Mouse (Mus musculus): ENCODE measurements around the gene Erg28.

The Erg28 gene

DNA sequence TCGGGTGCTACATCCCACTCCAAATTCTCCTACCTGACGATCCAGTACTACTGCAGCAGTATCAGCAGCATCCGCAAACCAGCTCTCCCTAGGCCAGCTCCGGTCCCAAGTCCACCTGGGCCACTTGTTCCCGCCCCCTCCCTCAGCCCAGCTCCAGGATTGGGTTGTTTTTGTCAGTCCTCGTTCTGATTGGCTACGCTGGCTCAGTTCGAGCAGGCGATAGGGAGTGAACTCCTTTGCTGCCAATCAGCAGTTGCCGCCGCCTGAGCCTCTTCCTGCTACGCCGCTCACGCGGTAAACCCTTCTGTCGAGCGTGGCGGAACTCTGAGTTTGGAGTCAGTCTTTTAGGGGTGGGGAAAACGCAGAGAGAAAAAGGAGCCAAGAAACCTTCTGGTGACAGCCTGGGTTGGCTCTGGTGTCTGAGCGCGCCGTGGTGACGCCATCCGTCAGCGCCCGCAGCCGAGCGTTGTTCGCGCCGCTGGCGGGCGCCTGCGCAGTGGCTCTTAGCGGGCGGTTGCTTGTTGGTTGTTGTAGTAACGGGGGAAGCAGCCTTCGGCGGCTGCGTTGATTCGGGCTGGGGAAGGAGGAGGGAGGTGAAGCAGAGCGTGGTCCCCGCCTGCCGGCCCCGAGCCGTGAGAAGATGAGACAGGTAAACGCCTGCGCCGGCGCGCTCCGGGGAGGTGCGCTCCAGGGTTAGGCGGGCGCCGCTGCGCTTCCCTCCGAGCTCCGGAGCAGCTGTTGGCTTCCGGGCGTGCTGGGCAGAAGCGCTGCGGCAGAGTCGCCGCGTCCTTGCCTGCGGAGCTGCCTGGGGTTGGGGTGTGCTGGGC is at the start of gene Erg28, which contains the start of gene Ttll5:
Gene Erg28, minus strand, starts transcription at position 113 of the 827 bp plus-strand sequence.
Gene Ttll5, plus strand, starts transcription at position 222 of the 827 bp plus-strand sequence.
- DNase-seq: peak; percentile 95

DNA sequence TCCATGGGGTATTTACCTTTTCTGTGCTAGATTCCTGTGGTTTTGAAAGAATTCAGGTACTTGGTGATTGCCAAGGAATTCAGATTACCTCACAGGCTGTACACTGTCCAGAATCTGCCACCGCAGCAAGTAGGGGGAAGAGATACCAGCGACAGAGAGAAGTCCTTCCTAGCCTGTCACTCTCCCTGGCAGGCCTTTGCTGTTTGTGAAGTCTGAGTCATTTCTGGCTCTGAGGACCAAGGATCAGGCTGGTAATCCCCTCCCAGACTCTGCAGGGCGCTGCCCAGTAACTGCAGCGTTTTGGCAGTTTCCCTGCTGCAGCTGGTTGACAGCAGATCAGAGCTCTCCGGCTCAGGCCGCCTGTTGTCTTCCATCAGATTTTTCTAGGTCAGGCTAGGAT is 45.1 kb upstream of the Erg28 start:
- DNase-seq: peak; percentile 71

DNA sequence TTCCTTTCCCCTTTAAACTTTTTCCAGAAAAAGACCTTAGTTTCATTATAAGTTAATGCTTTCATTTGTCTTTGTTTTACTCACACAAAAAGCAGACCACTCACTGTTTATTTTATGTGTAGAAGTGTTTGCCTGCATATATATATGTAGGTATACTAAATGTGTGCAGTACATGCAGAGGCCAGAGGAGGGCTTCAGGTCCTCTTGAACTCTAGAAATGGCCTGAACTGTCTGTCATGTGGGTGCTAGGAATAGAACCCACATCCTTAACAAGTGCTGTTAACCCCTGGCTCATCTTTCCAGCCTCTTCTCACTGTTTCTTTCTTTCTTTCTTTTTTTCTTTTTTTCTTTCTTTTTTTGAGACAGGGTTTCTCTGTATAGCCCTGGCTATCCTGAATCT is 42.8 kb upstream of the Erg28 start:
- no peak for DNase-seq

DNA sequence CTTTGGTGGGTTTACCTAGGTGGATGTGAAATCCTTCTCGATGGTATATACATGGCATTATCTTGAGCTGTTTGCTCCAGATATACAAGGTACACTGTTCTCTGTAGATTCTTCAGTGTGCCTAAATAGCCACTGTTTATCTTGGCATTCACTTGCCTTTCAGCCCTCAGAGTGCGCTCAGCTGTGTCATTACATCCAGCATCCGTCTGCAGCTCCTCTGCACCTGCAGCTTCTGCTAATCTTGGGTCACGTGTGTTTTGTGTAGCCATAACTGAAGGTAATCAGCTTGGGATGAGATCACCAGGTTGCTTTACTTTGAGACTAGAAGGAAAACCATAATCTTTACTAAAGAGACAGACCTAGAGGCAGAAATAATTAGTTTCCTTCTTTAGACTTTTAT is 42.3 kb upstream of the Erg28 start:
- no peak for DNase-seq

DNA sequence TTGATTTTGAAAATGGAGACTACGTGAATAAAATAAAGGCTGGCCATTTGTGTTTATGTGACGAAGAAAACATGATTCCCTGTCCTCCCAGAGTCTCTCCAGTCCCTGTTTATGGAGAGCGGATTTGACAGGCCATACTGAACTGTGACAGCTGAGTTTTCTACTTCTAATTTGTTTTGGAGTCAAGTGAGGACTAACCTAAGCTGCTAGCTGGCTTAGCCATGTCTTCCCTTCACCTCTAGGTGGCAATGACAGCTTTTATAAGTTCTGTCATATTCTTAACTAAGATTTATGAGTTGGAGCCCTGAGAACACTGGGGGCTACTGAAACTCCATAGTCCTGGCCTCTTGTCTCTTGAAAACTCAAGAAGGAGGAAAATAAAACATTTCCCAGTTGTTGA is 41.2 kb upstream of the Erg28 start:
- no peak for DNase-seq

DNA sequence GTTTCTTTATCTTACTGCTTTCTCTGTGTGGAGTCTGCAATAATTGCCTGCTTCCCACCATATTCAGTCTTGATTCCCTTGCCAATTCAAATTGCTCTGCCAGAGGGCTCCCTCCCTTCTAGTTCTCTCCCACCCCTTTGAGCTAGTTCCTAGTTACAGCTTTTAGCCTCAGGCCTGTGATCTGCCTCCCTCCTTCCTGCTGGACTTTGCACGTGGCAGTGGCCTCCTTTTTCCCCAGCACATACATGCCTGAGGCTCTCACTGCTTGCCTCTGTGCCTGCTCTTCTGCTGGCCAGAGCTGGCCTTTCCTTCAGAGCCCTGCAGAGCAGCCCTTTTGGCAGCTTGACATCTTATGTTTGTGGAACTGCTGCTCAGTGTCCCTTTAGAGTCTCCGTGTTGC is 38.2 kb upstream of the Erg28 start:
- peak; percentile 24 for DNase-seq

DNA sequence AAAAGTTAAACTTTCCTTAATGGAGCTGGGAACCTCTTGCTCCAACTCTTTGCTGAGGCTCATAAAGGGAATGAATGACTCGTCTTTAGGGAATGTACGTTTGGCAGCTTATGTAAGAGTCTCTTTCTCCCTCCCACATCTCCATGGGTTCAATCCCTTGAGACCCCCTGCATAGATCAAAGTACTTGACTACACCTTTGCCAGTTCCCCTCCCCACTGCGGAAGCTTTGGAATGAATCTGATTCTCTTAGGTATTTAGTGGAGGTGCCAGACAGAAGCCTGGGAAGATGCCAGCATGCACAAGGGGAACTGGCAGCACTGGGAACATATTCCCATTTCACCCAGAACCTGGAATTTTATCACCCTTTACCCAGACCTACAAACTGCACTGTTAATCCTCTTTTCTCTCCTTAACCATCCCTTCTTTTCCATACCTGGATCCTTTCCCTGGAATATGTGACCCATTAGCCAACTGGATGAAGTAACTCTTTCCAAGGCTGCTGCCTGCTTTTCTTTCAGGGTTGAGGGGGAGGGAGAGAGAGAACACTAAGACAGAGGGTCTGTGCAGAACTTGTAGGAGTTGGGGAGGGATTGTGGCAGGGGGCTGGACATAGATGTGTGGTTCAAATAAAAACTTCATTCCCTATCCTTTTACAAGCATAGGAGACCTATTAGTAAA is 35.3 kb upstream of the Erg28 start:
- DNase-seq: peak; percentile 22

DNA sequence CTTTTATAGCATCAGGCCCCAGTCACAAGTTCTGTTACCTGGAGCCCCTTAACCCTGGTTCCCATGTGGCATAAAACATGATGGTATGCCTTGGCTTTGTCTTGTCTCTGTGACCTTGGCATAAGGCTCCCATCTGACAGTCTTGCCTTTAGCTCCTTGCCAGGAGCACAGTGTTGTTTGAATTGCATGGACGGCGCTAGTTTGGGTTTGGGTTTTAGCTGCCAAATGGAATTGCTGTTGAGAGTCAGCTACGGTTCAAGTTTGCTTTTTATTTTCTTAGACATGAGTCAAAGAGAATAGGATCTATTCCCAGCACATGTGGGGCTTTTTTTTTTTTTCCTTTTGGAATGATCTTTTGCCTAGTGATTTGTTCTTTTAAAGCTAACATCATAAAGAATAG is 34.8 kb upstream of the Erg28 start:
- DNase-seq: no peak

DNA sequence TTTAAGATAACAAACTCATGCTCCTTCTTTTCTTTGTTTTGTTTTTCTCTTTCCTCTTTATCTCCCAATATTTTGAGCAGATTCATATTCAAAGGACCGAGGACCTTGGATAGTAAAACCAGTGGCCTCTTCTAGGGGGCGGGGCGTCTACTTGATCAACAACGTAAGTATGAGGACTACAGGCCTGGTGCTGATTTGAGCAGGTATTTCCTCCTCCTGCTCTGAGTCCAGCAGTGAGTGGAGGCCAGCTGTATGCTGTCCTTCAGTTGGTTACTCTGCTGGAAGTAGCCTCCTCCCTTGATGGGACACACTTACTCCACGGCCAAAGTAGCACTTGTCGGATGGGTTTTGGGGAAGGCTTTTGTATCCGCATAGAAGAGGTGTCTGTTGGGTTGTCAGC is 33.0 kb upstream of the Erg28 start:
- DNase-seq: no peak

DNA sequence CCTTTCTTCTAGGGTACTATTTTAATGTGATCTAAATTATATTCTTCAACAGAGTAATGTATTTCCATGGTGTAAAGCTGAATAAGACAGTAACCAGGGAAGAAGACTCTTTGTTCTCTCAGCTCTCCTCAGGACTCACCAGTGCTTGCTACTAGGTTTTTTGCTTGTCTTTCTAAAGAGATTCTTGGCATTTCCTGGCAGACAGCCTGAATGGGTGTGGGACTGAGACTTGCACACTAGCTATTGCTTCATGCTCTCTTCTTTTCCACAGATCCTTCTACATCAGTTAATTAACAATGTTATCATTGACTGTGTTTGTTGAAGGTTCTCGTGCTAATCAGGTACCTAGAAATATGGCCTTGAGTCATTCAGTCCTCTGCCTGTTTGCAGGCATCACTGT is 29.9 kb upstream of the Erg28 start:
- no peak for DNase-seq

DNA sequence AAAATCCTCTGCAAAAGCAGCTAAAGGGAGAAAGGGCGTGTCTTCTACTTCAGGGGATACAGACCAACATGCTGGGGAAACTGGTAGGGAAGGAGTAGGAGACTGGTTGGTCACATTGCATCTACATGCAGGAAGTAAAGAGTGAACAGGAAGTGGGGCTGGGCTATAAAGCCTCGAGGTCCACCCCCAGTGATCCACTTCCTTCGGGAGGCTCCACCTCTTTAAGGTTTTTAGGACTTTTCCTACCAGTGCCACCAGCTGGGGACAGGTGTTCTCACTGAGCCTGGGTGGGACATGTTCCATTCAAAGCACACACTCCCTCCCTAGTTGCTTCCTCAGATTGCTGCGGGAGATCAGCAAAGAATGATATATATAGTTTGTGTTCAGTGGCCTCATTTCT is 29.5 kb upstream of the Erg28 start:
- no peak for DNase-seq

DNA sequence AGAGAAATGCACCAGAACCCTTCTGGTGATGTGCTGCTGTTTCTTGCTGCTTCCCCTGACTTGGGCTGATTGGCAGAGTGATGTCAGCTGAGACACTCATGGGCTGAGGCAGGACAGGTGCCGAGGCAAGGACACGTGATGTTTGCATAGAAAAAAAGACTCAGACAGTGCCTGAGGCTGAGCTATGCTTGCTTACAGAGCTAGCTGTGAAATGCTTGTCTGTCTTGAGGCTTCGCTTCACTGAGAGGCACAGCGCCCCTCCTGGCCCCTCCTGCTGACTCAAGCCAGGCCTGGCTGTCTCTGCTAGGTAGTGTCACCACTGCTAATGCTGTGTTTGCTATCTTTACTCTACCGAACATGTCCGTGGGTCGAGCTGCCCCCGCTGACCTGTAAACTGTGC is 26.3 kb upstream of the Erg28 start:
- no peak for DNase-seq

DNA sequence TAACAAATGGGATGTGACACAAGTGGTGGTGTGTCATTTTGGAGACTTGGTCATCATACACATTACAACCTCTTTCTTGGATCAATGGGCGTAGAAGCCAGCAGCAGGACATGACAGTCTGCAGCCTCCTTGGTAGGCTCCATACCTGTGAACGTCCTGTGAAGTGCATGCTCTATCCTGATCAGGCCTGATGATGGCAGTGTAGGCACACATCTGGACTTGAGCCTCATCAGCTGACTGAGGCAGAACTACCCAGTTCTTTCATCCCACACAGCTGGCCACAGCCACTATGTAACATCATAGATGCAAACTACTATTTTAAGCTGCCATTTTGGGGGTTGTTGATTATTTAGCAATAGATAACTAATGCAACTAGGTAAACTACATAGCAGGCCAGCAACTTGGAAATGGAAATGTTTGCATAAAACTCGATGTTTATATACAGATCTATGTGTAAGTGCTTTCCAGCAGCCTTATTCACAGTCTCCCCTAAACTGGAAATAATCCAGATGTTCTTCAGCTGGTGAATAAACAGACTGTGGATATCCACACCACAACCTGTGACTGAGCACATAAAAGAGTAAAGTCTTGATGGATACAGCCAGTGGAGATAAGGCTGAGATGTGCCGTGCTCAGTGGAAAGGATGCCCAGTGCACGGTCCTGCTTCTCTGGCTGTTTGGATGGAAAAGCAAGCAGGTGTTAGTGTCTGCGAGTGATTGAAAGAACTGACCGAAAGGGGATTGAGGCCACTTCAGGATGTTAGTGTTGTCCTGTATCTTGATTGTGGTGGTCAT is 24.0 kb upstream of the Erg28 start:
- no peak for DNase-seq

DNA sequence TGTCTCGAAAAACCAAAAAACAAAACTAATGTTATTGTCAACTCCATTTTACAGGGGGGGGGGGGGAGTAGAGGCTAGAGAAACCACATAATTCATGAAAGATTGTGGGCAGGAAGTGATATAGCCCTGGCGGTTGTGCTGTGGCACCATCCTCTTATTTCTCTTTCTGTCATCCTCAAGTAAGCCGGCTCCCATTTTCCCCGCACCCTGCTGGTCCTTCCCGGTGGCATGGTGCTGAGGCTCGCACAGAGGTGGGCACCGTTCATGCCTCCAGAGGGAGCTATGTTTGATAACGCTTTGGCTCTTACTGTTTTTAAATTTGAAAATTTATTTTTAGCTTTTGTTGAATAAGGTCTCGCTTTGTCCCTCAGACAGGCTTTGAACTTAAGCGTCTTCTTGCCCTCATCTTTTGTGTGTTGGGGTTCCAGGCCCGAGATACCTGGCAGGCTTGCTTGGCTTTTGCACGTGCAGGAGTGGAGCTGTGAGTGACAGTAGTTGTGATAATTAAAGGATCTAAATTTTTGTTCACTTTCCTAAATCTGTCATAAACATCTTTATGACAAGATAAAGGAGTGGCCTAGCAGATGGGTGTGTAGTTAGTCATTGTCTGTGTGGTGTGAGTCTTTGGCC is 15.1 kb upstream of the Erg28 start:
- DNase-seq: no peak

DNA sequence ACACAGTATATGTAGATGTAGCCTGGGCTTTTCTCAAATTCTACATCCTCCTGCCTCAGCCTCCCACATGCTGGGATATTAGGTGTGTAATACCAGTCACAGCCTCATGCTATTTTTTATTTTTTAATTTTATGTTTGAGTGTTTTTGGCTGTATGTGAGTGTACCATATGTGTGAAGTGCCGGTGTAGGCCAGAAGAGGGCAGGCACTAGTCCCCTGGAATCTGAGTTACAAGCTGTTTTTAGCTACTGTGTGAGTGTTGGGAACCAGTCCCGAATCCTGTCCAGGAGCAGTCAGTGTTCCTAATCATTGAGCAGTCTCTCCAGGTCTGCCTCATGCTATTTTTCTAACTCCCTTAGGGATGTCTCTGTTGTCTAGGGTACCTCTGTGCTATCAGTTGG is 13.4 kb upstream of the Erg28 start:
- no peak for DNase-seq

DNA sequence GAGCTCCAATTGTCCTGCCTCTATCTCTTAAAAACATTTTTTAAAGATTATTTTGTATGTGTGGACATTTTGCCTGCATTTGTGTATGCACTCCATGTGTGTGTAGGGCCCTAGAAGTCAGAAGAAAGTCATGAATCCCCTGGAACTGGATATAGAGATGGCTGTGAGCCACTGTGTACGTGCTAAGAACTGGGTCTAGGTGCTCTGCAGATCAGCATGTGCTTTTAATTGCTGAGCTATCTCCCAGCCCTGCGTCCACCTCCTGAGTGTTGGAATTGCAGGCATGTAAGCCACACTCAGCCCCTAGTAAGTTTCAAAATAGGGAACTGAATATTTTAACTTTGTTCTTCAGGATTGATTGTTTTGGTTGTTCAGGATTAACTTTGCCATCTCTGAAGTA is 10.2 kb upstream of the Erg28 start:
- no peak for DNase-seq

DNA sequence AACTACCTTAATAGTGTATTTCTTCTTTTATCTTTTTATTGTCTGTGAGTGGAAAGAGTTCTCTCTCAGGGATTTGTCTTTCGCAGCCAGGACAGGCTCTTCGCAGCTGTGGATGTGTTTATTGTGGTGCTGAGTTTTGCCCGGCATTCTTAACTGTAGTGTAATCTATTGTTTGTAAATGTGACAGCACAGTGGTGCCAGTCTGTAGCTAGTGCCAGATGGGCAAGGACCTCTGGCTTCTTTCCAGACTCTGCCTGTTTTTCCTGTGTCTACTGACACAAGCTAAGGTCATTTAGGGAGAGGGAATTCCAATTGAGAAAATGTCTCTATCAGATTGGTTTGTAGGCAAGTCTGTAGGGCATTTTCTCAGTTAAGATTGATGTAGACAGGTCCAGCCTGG is 6.3 kb upstream of the Erg28 start:
- DNase-seq: peak; percentile 20

DNA sequence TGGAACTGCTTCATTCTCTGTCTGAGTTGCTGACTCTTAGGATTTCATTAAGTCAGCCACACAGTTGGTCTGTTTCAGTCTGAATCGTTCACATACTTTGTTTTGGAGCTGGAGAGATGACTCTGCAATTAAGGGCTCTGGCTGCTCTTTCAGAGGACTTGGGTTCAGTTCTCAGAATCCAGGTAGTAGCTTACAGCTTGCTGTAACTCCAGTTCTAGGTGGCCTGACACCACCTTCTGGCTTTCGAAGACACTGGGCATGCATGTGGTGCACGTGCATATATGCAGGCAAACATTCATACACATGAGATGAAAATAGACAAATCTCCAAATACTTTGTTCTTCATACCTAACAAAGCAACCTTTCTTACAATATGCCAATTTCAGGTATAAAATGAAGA is 5.5 kb upstream of the Erg28 start:
- DNase-seq: no peak

DNA sequence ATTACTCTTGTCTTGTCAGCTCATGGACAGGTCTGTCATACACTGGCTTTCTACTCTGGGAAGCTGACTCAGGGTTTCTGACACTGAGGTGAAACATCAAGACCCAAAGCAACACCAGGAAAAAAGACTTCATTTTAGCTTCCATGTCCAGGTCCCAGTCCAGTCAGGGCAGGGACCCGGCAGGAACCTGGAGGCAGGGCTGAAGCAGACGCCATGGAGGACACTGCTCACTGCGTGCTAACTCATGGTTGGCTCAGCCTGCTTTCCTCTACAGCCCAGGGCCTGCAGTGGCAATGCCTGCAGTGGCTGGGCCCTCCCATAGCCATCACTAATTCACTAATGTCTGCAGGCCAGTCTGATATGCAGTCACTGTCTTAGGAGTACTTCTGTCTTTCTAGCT is 4.5 kb upstream of the Erg28 start:
- no peak for DNase-seq

DNA sequence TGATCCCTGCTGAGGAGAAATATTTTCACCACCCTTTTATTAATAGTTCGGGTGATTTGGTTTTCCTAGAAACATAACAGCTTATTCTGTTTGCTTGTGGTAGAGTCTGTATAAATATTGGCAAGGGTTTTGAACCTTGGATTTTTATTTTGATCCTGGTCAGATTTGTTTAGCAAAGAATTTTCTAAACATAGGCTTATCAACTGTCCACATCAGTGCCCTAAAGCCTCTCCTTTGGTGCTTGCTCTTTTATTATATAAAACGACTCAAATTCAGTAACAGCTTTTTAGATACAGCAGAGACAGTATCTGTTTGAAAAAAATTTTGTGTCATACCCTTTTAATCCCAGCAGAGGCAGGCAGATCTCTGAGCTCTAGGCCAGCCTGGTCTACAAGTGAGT is 1.5 kb upstream of the Erg28 start:
- DNase-seq: no peak

DNA sequence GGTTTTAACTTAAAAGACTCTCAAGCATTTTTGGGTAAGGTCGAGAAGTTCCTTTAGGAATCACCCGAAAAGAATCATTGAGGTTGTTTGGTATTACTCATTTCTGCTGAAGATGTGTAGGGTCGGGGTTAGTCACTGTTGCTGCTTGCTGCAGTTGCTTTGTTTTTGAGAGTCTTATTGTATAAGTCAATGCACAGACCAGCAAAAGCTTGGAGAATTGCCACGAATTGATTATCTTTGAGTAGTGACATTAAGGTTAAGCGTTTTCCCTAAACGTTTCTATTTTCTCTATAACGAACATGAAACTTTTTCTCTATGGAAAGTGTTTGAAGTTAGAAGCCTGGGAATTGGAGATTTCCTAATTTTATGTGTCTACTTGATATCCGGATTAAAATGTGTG is 1.0 kb upstream of the Erg28 start:
- DNase-seq: no peak

DNA sequence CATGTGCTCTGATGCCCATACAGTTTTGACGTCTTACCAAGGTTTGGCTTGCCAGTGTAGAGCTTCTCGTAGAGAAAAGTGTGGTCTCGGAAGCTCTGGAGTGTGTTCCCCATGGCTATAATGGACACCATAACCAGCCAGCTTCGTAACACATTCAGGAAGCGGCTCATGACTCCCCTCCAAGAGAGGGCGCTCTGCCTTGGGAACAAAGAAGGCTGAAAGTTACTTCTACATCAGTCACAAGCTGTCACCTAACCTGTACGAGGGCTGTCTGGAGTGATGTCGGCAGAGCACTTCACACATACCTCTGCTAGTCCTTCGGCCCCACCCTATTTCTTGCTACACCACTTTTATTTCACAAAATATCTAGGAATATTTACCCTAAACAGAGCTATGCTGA is 2.3 kb downstream of the Erg28 start:
- no peak for DNase-seq

DNA sequence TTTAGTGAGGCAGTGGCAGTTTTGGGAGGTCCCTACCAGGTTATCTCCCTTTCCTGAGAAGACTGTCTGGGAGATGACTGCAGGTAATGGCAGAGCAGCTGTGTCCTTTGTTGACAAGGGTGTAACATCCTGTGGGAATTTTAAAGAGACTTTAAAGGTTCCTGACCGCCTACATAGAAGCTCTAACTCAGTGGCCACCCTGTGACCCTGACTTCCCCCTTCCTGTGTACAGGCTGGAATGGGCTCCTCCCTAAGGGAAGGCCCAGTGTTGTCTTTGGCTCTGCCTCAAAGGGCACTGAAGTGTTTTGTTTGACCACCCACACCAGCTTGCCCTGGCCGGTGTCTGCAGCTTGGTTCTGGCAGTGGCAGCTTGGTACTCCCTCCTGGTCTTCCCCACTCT is 10.8 kb downstream of the Erg28 start:
- DNase-seq: no peak
